In genomic region chr2:37572141-37572540, GRCm38 (mm10) we compare ENCODE assay signal across 21 mouse cellular contexts.
"Had no signal": no experiment of that assay in that cellular context is flagged by ENCODE, and none has a peak within 500 bp of the region (broad histone marks: within the 10 kb centered on the region; RNA-seq: fewer than 3 reads in every experiment).

No protein-coding gene starts in this region.

- H3K27me3 ChIP-seq: heart, embryonic 12.5 days; hindbrain, embryonic 12.5 days; intestine, embryonic 15.5 days; limb, embryonic 13.5 days; limb, embryonic 15.5 days; liver, embryonic 12.5 days had no signal

- DNase-seq: gastrocnemius, postnatal 14 days; gastrocnemius, postnatal 36 days; heart, adult 18-20 months; heart, postnatal 10 days; heart, postnatal 4 days; kidney, adult 18-20 months; kidney, postnatal 10 days; kidney, postnatal 25 days; kidney, postnatal 4 days; left cerebral cortex, postnatal 4 days had no signal

- H3K27ac ChIP-seq: heart, embryonic 10.5 days; hindbrain, embryonic 10.5 days; hindbrain, embryonic 12.5 days; hindbrain, embryonic 14.5 days; intestine, embryonic 15.5 days; layer of hippocampus, adult 2 months; limb, embryonic 13.5 days; limb, embryonic 15.5 days; liver, embryonic 12.5 days; liver, embryonic 14.5 days had no signal

- H3K4me3 ChIP-seq: heart, embryonic 10.5 days; heart, embryonic 12.5 days; hindbrain, embryonic 10.5 days; hindbrain, embryonic 12.5 days; intestine, embryonic 15.5 days; layer of hippocampus, adult 2 months; limb, embryonic 13.5 days; limb, embryonic 15.5 days; liver, embryonic 12.5 days had no signal

- H3K4me1 ChIP-seq: heart, embryonic 10.5 days; hindbrain, embryonic 10.5 days; hindbrain, embryonic 12.5 days; intestine, embryonic 15.5 days; limb, embryonic 13.5 days; limb, embryonic 15.5 days; liver, embryonic 12.5 days had no signal
